Mouse (Mus musculus) heart, adult 18-20 months (tissue): ENCODE data around the gene Zfp870. TPM values are rescaled to one million over a fixed set of nuclear protein-coding genes. Genes with fewer than 3 reads are reported as not detected.

Experiments
- DNase-seq, 2 experiments: peaks; one replicate each; pipeline ENCODE4 v3.0.0; 2021 to 2022; ENCODE audit warnings: mixed read lengths in 1 of 2
- long read RNA-seq, 2 experiments: library from polyadenylated mRNA; stranded (forward); transcript quantifications; one replicate each; pipeline ENCODE4 v2.0.0; 2021
- total RNA-seq, 2 experiments: library from RNA; stranded (reverse); gene quantifications; 2 replicates each; pipeline ENCODE4 v1.2.3; 2021

Zfp870 gene
- 1 to 10 TPM; 6.1 to 7.8 TPM for total RNA-seq
- long read RNA-seq, experiment 1, partial matches to known transcripts, result 0 of 2 reads
- long read RNA-seq, experiment 1, other reads (novel, unspliced or antisense), result 2 of 2 reads
- long read RNA-seq, experiment 2, full-length matches to known transcripts, result 2 of 4 reads
- long read RNA-seq, experiment 2, partial matches to known transcripts, result 0 of 4 reads
- long read RNA-seq, experiment 2, other reads (novel, unspliced or antisense), result 2 of 4 reads

GRCm38 (mm10) chr17:32891239-32892180, at the start of gene Zfp870:
Gene Zfp870 (minus strand): TSS chr17:32891642.
- DNase-seq, result peak; percentile 95 to 96

GRCm38 (mm10) chr17:32939831-32940230, 48.4 kb upstream of the Zfp870 start:
- DNase-seq, result no peak

GRCm38 (mm10) chr17:32927803-32928202, 36.4 kb upstream of the Zfp870 start:
- no peak for DNase-seq

GRCm38 (mm10) chr17:32924658-32925312, 33.3 kb upstream of the Zfp870 start:
- DNase-seq, result peak; percentile 79 to 86

- DNase-seq, result no peak
Observed at GRCm38 (mm10) chr17:32923681-32924080, 32.2 kb upstream of the Zfp870 start.

- no peak for DNase-seq
Observed at GRCm38 (mm10) chr17:32919123-32919522, 27.7 kb upstream of the Zfp870 start.

GRCm38 (mm10) chr17:32917131-32917530, 25.7 kb upstream of the Zfp870 start, which contains the start of gene Cyp4f14:
Gene Cyp4f14 (minus strand): TSS chr17:32917342.
- peak; percentile 33 to 47 for DNase-seq

GRCm38 (mm10) chr17:32916075-32916474, 24.6 kb upstream of the Zfp870 start:
- no peak for DNase-seq

GRCm38 (mm10) chr17:32906172-32906571, 14.7 kb upstream of the Zfp870 start:
- no peak for DNase-seq

- DNase-seq, result peak; percentile 27 to 66
Observed at GRCm38 (mm10) chr17:32905239-32905638, 13.8 kb upstream of the Zfp870 start.

- no peak for DNase-seq
Observed at GRCm38 (mm10) chr17:32904414-32904813, 13.0 kb upstream of the Zfp870 start.

- DNase-seq, result no peak
Observed at GRCm38 (mm10) chr17:32901751-32902525, 10.5 kb upstream of the Zfp870 start.

GRCm38 (mm10) chr17:32895421-32895820, 4.0 kb upstream of the Zfp870 start:
- no peak for DNase-seq

GRCm38 (mm10) chr17:32893901-32894300, 2.5 kb upstream of the Zfp870 start:
- DNase-seq, result no peak

- DNase-seq, result no peak
Observed at GRCm38 (mm10) chr17:32890852-32891238, 597 bp downstream of the Zfp870 start.

GRCm38 (mm10) chr17:32889611-32890010, 1.8 kb downstream of the Zfp870 start:
- DNase-seq, result no peak

GRCm38 (mm10) chr17:32880320-32881218, 10.9 kb downstream of the Zfp870 start:
- no peak for DNase-seq

GRCm38 (mm10) chr17:32878773-32879172, 12.7 kb downstream of the Zfp870 start:
- DNase-seq, result no peak

- no peak for DNase-seq
Observed at GRCm38 (mm10) chr17:32877471-32878171, 13.8 kb downstream of the Zfp870 start.

GRCm38 (mm10) chr17:32872696-32873095, 18.7 kb downstream of the Zfp870 start:
- DNase-seq, result no peak
